Mouse (Mus musculus) spleen, adult 2 months (tissue): ENCODE results near the gene Hoxb6. TPM values are rescaled to one million over a fixed set of nuclear protein-coding genes. Genes with fewer than 3 reads are reported as not detected.

Experiments used
- DNase-seq, 2 experiments: peaks; one replicate each; pipeline versions ENCODE4 v3.0.0 to v3.0.0-alpha.2; 2012 to 2021; ENCODE audit warnings: low spot score in 2 of 2, low read depth in 1 of 2
- H3K27ac ChIP-seq: fragments of 200-500 bp; 2 replicates; pipeline ENCODE4 v1.5.1; 2012; ENCODE audit warnings: low read length, inconsistent platforms; ENCODE audit not compliant: insufficient read depth
- H3K27me3 ChIP-seq: fragments of 200-500 bp; 2 replicates; pipeline ENCODE4 v1.6.1; 2012; ENCODE audit warnings: mild to moderate bottlenecking, moderate library complexity, low read length, inconsistent platforms; ENCODE audit not compliant: control insufficient read depth, insufficient read depth
- H3K36me3 ChIP-seq: fragments of 200-500 bp; 2 replicates; pipeline ENCODE4 v1.6.1; 2012; ENCODE audit warnings: mild to moderate bottlenecking, low read length, inconsistent platforms; ENCODE audit not compliant: control insufficient read depth, insufficient read depth
- H3K4me1 ChIP-seq: fragments of 200-500 bp; 2 replicates; pipeline ENCODE4 v1.6.1; 2011; ENCODE audit warnings: inconsistent platforms; ENCODE audit not compliant: control insufficient read depth, insufficient read depth, insufficient read length
- H3K4me3 ChIP-seq: fragments of 200-500 bp; 2 replicates; pipeline ENCODE4 v1.5.1; 2011; ENCODE audit warnings: mild to moderate bottlenecking, inconsistent platforms; ENCODE audit not compliant: insufficient read depth, insufficient read length; ENCODE audit errors: extremely low read depth
- CTCF ChIP-seq: fragments of 200-500 bp; IDR thresholded peaks from 2 replicates; pipeline ENCODE4 v1.5.1; 2011; ENCODE audit warnings: mild to moderate bottlenecking, inconsistent platforms; ENCODE audit not compliant: insufficient read depth, insufficient read length, insufficient replicate concordance; ENCODE audit errors: extremely low read depth
- POLR2A ChIP-seq: fragments of 200-500 bp; IDR thresholded peaks from 2 replicates; pipeline ENCODE4 v1.6.1; 2011; ENCODE audit warnings: low read depth, low read length, inconsistent platforms
- WGBS: fragments of 180-500 bp; shearing (Covaris S2); methylation state at CpG from one replicate; pipeline ENCODE4 v1.1.7; 2018; 5-methylcytosine and 5-hydroxymethylcytosine counted together
- polyA plus RNA-seq: library from polyadenylated mRNA; depleted of rRNA; stranded (reverse); fragments of >200 nt; gene quantifications from 2 replicates; pipeline ENCODE4 v1.2.3, GENCODE M21; 2012

Hoxb6 gene
- polyA plus RNA-seq, 1 experiment, result 1.3 TPM

DNA sequence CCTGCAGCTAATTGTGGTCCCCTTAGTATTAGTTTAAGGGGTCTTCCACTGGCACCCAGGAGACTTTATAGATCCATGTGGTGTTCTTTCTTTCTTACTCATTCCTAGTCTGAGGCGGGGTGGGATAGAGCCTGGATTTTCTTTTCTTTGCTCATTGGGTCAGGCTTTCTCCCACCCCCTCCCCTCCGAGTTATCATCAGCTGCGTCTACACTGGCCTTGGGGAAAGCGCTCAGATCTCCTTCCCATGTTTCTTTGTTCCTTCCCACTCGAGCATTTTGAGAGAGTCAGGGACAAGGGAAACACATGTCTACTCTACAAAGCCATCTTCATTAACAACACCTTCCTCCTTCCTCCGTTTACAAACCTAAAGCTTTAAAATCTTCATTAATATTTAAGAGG, 44.8 kb downstream of the Hoxb6 start:
- DNase-seq, result no peak
- 80% methylated on average over 6 of the region's 6 CpGs for whole genome bisulfite sequencing
- no peak for TF ChIP-seq CTCF
- TF ChIP-seq POLR2A, result no peak
- Histone ChIP-seq H3K4me3 (no peak overlapping the region), H3K27me3 (peaks cover 5% of the 10 kb centered on the region), H3K36me3 (no peaks in the 10 kb centered on the region), H3K4me1 (peaks cover 6% of the 10 kb centered on the region; the same call in 1 of the 2 replicates), H3K27ac (no peak overlapping the region)

DNA sequence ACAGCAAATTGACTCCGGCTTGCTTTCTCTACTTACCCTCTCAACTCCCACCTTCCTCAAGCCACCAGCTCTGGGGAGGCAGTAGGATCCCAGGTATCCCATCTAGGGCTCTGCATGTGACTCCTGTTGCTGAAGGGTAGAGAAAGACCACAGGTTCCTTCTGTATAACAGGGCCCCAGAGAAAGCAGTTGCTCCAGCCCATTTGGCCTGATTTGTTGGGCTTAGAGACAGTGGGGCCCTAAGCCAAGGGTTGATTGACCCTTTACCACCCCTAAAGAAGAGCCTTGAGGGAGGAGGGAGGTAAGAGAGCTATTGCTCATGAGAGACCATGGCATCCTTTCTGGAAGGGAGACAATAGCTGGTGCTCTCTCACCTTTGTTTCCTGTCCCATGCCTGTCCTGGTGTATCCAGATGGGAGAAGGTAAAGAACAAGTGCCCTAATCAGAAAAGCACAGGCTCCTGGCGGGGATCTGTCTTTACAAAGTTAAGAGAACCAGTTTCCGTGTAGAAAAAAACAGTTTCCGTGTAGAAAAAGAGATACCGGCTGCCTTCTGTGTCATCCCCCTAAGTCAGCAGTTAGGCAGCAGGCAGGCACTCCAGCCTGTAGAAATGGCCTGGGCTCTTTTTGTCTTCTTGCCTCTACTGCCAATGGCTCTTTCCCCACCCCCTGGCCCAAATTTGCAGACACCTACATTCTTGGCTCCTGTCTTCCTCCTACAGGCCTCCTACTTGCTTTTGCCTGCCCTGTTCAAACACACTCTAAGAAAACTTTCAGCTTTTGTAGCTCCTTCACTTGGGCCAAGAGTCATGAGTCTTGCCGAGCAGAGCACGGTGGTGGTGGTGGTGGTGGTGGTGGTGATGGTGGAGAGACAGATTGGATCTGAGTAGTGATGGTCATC, 46.9 kb downstream of the Hoxb6 start:
- H3K36me3 ChIP-seq, result no peaks in the 10 kb centered on the region
- peaks cover 5% of the 10 kb centered on the region for H3K27me3 ChIP-seq
- H3K27ac ChIP-seq, result no peak overlapping the region
- WGBS, result 89% methylated on average over 7 of the region's 7 CpGs
- no peak for DNase-seq
- TF ChIP-seq POLR2A (no peak), CTCF (no peak)
- H3K4me3 ChIP-seq, result no peak overlapping the region
- H3K4me1 ChIP-seq, result peaks cover 6% of the 10 kb centered on the region; the same call in 1 of the 2 replicates

DNA sequence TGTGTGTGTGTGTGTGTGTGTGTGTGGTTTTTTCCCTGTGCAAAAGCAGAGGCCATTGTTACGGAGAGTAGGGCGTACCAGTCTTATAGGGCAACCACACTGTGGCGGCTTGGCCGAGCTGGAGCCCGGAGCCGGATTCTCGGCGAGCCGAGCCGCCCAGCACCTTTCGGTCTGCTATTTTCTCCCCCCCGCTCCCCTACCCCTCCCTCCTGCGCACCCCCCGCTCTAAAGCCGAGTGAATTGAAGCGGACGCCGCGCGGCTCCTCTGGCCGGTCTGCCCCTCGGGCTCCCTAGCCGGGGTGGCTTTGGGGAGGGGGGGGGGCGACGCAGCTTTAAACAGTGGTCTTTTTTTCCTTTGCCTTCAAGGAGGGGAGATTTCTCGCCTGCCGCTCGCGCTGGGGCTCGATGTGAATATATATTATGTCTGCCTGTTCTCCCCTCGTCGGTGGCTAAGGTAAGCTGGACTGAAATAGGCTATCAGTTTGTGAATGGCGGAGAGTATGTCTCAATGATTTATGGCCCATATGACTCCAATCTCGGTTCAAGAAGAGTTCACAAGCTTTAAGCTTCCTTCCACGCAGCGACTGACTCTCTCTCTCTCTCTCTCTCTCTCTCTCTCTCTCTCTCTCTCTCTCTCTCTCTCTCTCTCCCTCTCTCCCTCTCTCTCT, 48.6 kb downstream of the Hoxb6 start:
- no peak for DNase-seq
- Histone ChIP-seq H3K27me3 (peaks cover 5% of the 10 kb centered on the region), H3K36me3 (no peaks in the 10 kb centered on the region), H3K4me3 (peak overlapping the region; percentile 37), H3K4me1 (peaks cover 6% of the 10 kb centered on the region; the same call in 1 of the 2 replicates), H3K27ac (peak overlapping the region; percentile 13; the same call in 1 of the 2 replicates)
- TF ChIP-seq CTCF (no peak), POLR2A (no peak)
- 3% methylated on average over 36 of the region's 36 CpGs for WGBS

DNA sequence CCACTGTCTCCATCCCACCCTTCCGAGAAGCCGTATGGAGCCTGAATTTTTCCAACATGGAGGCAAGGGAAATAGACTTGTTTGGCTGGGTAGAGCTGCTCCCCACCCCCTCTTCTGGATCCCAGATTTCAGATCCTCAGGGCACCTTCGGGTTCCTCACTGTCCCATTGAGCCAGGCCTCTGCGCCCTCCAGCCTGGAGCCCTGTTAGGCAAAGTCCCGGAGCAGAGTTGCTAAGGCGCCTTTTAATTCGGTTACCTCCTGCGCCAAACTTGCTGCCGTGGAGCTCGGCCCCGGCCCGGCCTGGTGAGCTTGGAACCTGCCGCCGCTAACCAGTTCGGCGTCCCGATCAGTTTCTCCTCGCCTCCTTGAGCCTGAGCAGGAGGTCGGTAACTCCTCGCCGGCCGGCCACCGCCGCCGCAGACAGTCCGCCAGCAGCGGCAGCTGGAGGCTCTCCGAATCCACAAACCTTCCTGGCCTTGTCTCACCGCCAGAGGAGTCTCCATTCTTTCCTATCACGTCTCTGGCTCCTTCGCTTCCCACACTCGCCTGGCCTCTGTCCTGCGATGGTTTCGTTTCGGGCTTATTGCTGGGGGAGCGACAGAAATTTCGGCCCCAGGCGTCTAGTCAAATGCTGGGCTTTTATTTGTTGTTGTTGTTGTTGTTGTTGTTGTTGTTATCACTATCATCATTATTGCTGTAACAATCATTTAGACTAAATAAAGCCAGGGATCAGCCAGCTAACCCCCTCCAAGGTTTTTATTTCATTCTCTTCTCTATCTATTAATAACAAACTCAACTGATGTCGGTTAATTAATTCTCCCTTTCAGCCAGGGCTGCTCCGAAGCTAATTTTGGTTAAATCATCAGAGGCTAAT, 49.7 kb downstream of the Hoxb6 start:
- Histone ChIP-seq H3K27me3 (peaks cover 7% of the 10 kb centered on the region), H3K4me1 (peaks cover 6% of the 10 kb centered on the region; the same call in 1 of the 2 replicates), H3K36me3 (no peaks in the 10 kb centered on the region), H3K4me3 (peak overlapping the region; percentile 45; the same call in 1 of the 2 replicates), H3K27ac (peak overlapping the region; percentile 70; the same call in 1 of the 2 replicates)
- 63% methylated on average over 40 of the region's 40 CpGs for WGBS
- TF ChIP-seq CTCF (no peak), POLR2A (no peak)
- DNase-seq, result no peak

DNA sequence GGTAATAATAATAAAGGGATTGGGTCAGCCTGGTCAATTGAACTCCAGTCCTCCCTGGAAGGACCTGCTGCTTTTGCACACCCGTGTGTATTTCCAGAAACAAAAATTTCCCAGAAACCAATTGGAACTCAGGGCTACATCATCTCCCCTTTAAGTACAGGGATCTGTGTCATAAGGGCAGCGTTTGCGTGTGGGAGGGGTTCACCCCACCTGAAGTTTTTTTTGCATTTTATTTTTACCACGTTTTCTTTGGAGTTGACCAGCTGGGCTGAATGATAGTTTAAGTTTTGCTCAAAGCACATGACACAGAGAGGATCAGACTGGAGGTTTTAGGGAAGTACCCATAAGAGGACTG, 50.3 kb downstream of the Hoxb6 start:
- Histone ChIP-seq H3K27me3 (peaks cover 7% of the 10 kb centered on the region), H3K4me3 (no peak overlapping the region), H3K27ac (no peak overlapping the region), H3K36me3 (no peaks in the 10 kb centered on the region), H3K4me1 (peaks cover 6% of the 10 kb centered on the region; the same call in 1 of the 2 replicates)
- TF ChIP-seq POLR2A (no peak), CTCF (no peak)
- no peak for DNase-seq
- WGBS, result 62% methylated on average over 4 of the region's 4 CpGs

DNA sequence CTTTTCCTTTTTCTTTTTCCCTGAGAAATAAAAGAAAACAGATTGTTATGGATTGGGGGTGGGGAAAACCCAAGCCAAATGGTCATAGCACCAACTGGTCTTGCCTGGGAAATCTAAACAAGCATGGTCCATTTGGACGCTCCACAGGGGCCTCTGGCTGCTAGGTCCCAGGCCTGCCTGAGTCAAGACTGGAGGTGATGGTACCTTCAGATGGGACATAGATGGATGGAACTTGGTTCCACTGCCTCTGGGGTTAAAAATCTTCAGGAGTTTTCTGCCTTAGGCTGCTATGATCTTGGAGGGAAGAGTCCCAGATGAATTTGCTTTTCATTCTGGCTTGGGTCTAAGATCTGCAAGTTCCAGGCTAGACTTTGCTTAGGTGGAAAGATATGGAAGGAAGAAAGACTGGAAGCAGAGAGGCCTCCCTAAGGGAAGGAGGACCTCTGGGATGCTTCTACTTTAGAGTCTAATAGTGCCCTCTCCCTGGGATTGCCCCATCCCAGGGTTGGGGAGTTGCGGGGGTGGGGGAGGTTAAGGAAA, 51.0 kb downstream of the Hoxb6 start:
- peaks cover 7% of the 10 kb centered on the region for H3K27me3 ChIP-seq
- H3K4me1 ChIP-seq, result peaks cover 6% of the 10 kb centered on the region; the same call in 1 of the 2 replicates
- no peak overlapping the region for H3K4me3 ChIP-seq
- no peak for TF ChIP-seq CTCF
- no peak for TF ChIP-seq POLR2A
- DNase-seq, result no peak
- 89% methylated on average over 2 of the region's 2 CpGs for WGBS
- H3K36me3 ChIP-seq, result no peaks in the 10 kb centered on the region
- H3K27ac ChIP-seq, result no peak overlapping the region
